Mouse (Mus musculus) CH12.LX (cell line): Measurements from ENCODE around the gene Mrpl51. TPM values are rescaled to one million over a fixed set of nuclear protein-coding genes. Genes with fewer than 3 reads are reported as not detected.

Source experiments
- DNase-seq: peaks from one replicate; pipeline ENCODE4 v3.0.0-alpha.2; 2013; ENCODE audit errors: extremely low read depth
- H3K27ac ChIP-seq: 2 replicates; pipeline ENCODE4 v1.5.1; 2012; ENCODE audit warnings: low read depth, mild to moderate bottlenecking, control low read depth, moderate library complexity; ENCODE audit not compliant: insufficient read depth
- H3K27me3 ChIP-seq: replicated peaks from 2 replicates; pipeline ENCODE3; 2012; ENCODE audit warnings: inconsistent platforms
- H3K36me3 ChIP-seq, 2 experiments: replicated peaks in 1 of 2; 2 replicates each; pipeline versions ENCODE3 to v1.6.1; 2012; ENCODE audit warnings: inconsistent platforms in 1 of 2, low read length in 1 of 2, mild to moderate bottlenecking in 1 of 2, mixed read lengths in 1 of 2, moderate library complexity in 1 of 2; ENCODE audit not compliant: control insufficient read depth in 1 of 2, insufficient read depth in 1 of 2
- H3K4me1 ChIP-seq, 2 experiments: 2 replicates each; pipeline ENCODE4 v1.6.1; 2012; ENCODE audit warnings: inconsistent platforms in 1 of 2, moderate library complexity in 1 of 2; ENCODE audit not compliant: insufficient read depth in 2 of 2, control insufficient read depth in 1 of 2
- H3K4me2 ChIP-seq: 2 replicates; pipeline ENCODE4 v1.6.1; 2012; ENCODE audit warnings: low read depth, mild to moderate bottlenecking, control low read depth; ENCODE audit not compliant: poor library complexity, insufficient read depth, severe bottlenecking
- H3K4me3 ChIP-seq, 3 experiments: fragments of 150-350 bp in 1 of 3; sonication (generic) in 1 of 3; replicated peaks in 1 of 3; 2 replicates each; pipeline versions ENCODE3 to v1.5.1; 2011 to 2012; ENCODE audit warnings: low read depth in 2 of 3, low read length in 2 of 3, mild to moderate bottlenecking in 2 of 3, moderate library complexity in 2 of 3, control low read depth in 1 of 3, improper control_type of control experiment in 1 of 3, inconsistent platforms in 1 of 3, mixed read lengths in 1 of 3; ENCODE audit not compliant: poor library complexity in 1 of 3
- H3K79me2 ChIP-seq: replicated peaks from 2 replicates; pipeline ENCODE4 v1.6.1; 2012; ENCODE audit warnings: mild to moderate bottlenecking, moderate library complexity; ENCODE audit not compliant: control insufficient read depth, poor library complexity, insufficient read depth, severe bottlenecking; ENCODE audit errors: extremely low read depth
- H3K9ac ChIP-seq: 2 replicates; pipeline ENCODE4 v1.6.1; 2012; ENCODE audit warnings: low read depth, mild to moderate bottlenecking, control low read depth, moderate library complexity; ENCODE audit not compliant: insufficient read depth
- H3K9me3 ChIP-seq: replicated peaks from 2 replicates; pipeline ENCODE3; 2012; ENCODE audit warnings: low read length, inconsistent platforms, mixed read lengths
- CHD1 ChIP-seq: IDR thresholded peaks from 2 replicates; pipeline ENCODE4 v1.6.1; 2012; ENCODE audit warnings: low read depth, low read length, improper control_type of control experiment, inconsistent platforms
- MAX ChIP-seq: IDR thresholded peaks from 2 replicates; pipeline ENCODE4 v1.6.1; 2011; ENCODE audit warnings: low read length, improper control_type of control experiment
- NELFE ChIP-seq: IDR thresholded peaks from 2 replicates; pipeline ENCODE4 v1.6.1; 2011; ENCODE audit warnings: low read depth, low read length, improper control_type of control experiment
- USF1 ChIP-seq: IDR thresholded peaks from 2 replicates; pipeline ENCODE4 v1.6.1; 2014; ENCODE audit warnings: low read depth, mild to moderate bottlenecking, inconsistent platforms, low read length, improper control_type of control experiment
- dilution Hi-C: fragments of 300-500 bp; cut with MboI; formaldehyde crosslinking; loops from 2 replicates; pipeline ENCODE4 v1.14.3; 2020; ENCODE audit warnings: low sequenced_read_pairs; ENCODE audit not compliant: extremely low pct_unique_long_range_greater_than_20kb, extremely low pct_ligation_motif_present
- in situ Hi-C: fragments of 300-500 bp; cut with MboI; formaldehyde crosslinking; loops from 3 replicates; pipeline ENCODE4 v1.14.3; 2019; ENCODE audit warnings: low sequenced_read_pairs, low pct_ligation_motif_present, low pct_unique_long_range_greater_than_20kb, mixed read lengths
- polyA plus RNA-seq: library from polyadenylated mRNA; unstranded; fragments of >175 nt; gene quantifications from 2 replicates; pipeline ENCODE4 v1.2.1, GENCODE M21; 2012; ENCODE audit warnings: low read depth; ENCODE audit not compliant: insufficient read length
- total RNA-seq, 2 experiments: library from RNA; depleted of rRNA; stranded (reverse); fragments of 300-350 nt in 1 of 2; fragments of >200 nt in 1 of 2; gene quantifications; 2 replicates each; pipeline ENCODE4 v1.2.3; 2012 to 2014

The Mrpl51 gene
- total and polyA plus RNA-seq, 3 experiments: 120 to 184 (median 161) TPM

DNA sequence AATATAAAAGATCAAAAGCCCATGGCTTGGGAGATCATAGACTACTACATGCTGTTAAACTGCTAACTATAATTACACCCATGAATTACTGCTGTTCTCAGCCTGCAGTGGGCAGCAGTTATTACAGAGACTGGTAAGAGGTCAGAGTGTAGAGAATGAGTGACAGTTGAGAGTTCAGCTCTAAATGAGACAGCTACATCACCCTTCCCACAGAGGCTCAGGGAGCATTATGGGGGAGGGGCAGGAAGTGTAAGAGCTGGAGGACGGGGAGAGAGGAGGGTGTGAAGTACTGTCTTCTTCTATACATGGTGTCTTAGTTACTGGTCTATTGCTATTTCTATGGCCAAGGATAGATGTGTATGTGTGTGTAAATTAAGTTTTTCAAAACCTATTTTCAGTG lies 53.0 kb downstream of the Mrpl51 start:
- Histone ChIP-seq H3K4me2 (no peak overlapping the region), H3K79me2 (no peaks in the 10 kb centered on the region), H3K36me3 (peaks cover 6 to 27% of the 10 kb centered on the region in 2 experiments), H3K4me1 (peaks cover 2 to 3% of the 10 kb centered on the region in 2 experiments; a peak in 3 of 4 replicates), H3K27me3 (no peaks in the 10 kb centered on the region), H3K9ac (no peak overlapping the region), H3K27ac (no peak overlapping the region), H3K4me3 (no peak overlapping the region), H3K9me3 (no peaks in the 10 kb centered on the region)
- TF ChIP-seq CHD1 (no peak), MAX (no peak), USF1 (no peak), NELFE (no peak)
- in situ Hi-C loops: no loop called here
- dilution Hi-C loops: no loop called here
- DNase-seq: no peak

Other genes starting within 250 kb of the Mrpl51 start
- 85.6 and 104 TPM in 2 replicates for gene Cops7a, start 226.3 kb upstream of the Mrpl51 start, total RNA-seq (2012; rRNA removed)
- 62.8 and 73.2 TPM in 2 replicates for gene Cops7a, start 226.3 kb upstream of the Mrpl51 start, total RNA-seq (2014; rRNA removed)
- 98.6 and 114 TPM in 2 replicates for gene Cops7a, start 226.3 kb upstream of the Mrpl51 start, polyA plus RNA-seq
- gene Pianp, start 195.1 kb upstream of the Mrpl51 start, total RNA-seq (2012; rRNA removed): 0.08 TPM in 1 of 2 replicates, not detected in the other
- not detected in 2 replicates for gene Pianp, start 195.1 kb upstream of the Mrpl51 start, total RNA-seq (2014; rRNA removed)
- gene Pianp, start 195.1 kb upstream of the Mrpl51 start, polyA plus RNA-seq: not detected in 2 replicates
- 14.0 and 14.5 TPM in 2 replicates for gene Zfp384, start 182.7 kb upstream of the Mrpl51 start, total RNA-seq (2012; rRNA removed)
- gene Zfp384, start 182.7 kb upstream of the Mrpl51 start, total RNA-seq (2014; rRNA removed): 14.9 and 17.0 TPM in 2 replicates
- 32.0 and 34.4 TPM in 2 replicates for gene Zfp384, start 182.7 kb upstream of the Mrpl51 start, polyA plus RNA-seq
- 23.8 and 27.3 TPM in 2 replicates for gene Ing4, start 152.0 kb upstream of the Mrpl51 start, total RNA-seq (2012; rRNA removed)
- gene Ing4, start 152.0 kb upstream of the Mrpl51 start, total RNA-seq (2014; rRNA removed): 31.3 and 32.2 TPM in 2 replicates
- 21.3 and 25.1 TPM in 2 replicates for gene Ing4, start 152.0 kb upstream of the Mrpl51 start, polyA plus RNA-seq
- 3.1 and 3.3 TPM in 2 replicates for gene Acrbp, start 142.1 kb upstream of the Mrpl51 start, total RNA-seq (2012; rRNA removed)
- 1.1 and 1.7 TPM in 2 replicates for gene Acrbp, start 142.1 kb upstream of the Mrpl51 start, total RNA-seq (2014; rRNA removed)
- 4.0 and 4.9 TPM in 2 replicates for gene Acrbp, start 142.1 kb upstream of the Mrpl51 start, polyA plus RNA-seq
- gene Lpar5, start 123.9 kb upstream of the Mrpl51 start, total RNA-seq (2012; rRNA removed): 4.4 and 4.5 TPM in 2 replicates
- 3.3 and 4.8 TPM in 2 replicates for gene Lpar5, start 123.9 kb upstream of the Mrpl51 start, total RNA-seq (2014; rRNA removed)
- 14.4 and 25.9 TPM in 2 replicates for gene Lpar5, start 123.9 kb upstream of the Mrpl51 start, polyA plus RNA-seq
- 165 and 174 TPM in 2 replicates for gene Chd4, start 95.8 kb upstream of the Mrpl51 start, total RNA-seq (2012; rRNA removed)
- 72.7 and 86.0 TPM in 2 replicates for gene Chd4, start 95.8 kb upstream of the Mrpl51 start, total RNA-seq (2014; rRNA removed)
- gene Chd4, start 95.8 kb upstream of the Mrpl51 start, polyA plus RNA-seq: 200 and 225 TPM in 2 replicates
- 128 and 188 TPM in 2 replicates for gene Nop2, start 59.9 kb upstream of the Mrpl51 start, total RNA-seq (2012; rRNA removed)
- 154 TPM in 2 replicates for gene Nop2, start 59.9 kb upstream of the Mrpl51 start, total RNA-seq (2014; rRNA removed)
- gene Nop2, start 59.9 kb upstream of the Mrpl51 start, polyA plus RNA-seq: 175 and 179 TPM in 2 replicates
- 6.7 and 7.6 TPM in 2 replicates for gene Iffo1, start 46.6 kb upstream of the Mrpl51 start, total RNA-seq (2012; rRNA removed)
- gene Iffo1, start 46.6 kb upstream of the Mrpl51 start, total RNA-seq (2014; rRNA removed): 3.3 and 4.0 TPM in 2 replicates
- gene Iffo1, start 46.6 kb upstream of the Mrpl51 start, polyA plus RNA-seq: 7.0 and 8.2 TPM in 2 replicates
- 2,085 and 2,925 TPM in 2 replicates for gene Gapdh, start 25.3 kb upstream of the Mrpl51 start, total RNA-seq (2012; rRNA removed)
- 1,576 and 2,268 TPM in 2 replicates for gene Gapdh, start 25.3 kb upstream of the Mrpl51 start, total RNA-seq (2014; rRNA removed)
- 2,269 and 2,654 TPM in 2 replicates for gene Gapdh, start 25.3 kb upstream of the Mrpl51 start, polyA plus RNA-seq
- gene Ncapd2, start 100 bp upstream of the Mrpl51 start, total RNA-seq (2012; rRNA removed): 140 and 147 TPM in 2 replicates
- gene Ncapd2, start 100 bp upstream of the Mrpl51 start, total RNA-seq (2014; rRNA removed): 78.3 and 79.6 TPM in 2 replicates
- gene Ncapd2, start 100 bp upstream of the Mrpl51 start, polyA plus RNA-seq: 263 and 301 TPM in 2 replicates
- 2.3 and 3.1 TPM in 2 replicates for gene Vamp1, start 23.8 kb downstream of the Mrpl51 start, total RNA-seq (2012; rRNA removed)
- gene Vamp1, start 23.8 kb downstream of the Mrpl51 start, total RNA-seq (2014; rRNA removed): 1.9 and 2.4 TPM in 2 replicates
- gene Vamp1, start 23.8 kb downstream of the Mrpl51 start, polyA plus RNA-seq: 3.7 and 4.6 TPM in 2 replicates
- gene Tapbpl, start 40.1 kb downstream of the Mrpl51 start, total RNA-seq (2012; rRNA removed): 16.9 and 17.7 TPM in 2 replicates
- 13.7 and 16.7 TPM in 2 replicates for gene Tapbpl, start 40.1 kb downstream of the Mrpl51 start, total RNA-seq (2014; rRNA removed)
- gene Tapbpl, start 40.1 kb downstream of the Mrpl51 start, polyA plus RNA-seq: 19.4 and 20.9 TPM in 2 replicates
- not detected in 2 replicates for gene Cd27, start 45.2 kb downstream of the Mrpl51 start, total RNA-seq (2012; rRNA removed)
- not detected in 2 replicates for gene Cd27, start 45.2 kb downstream of the Mrpl51 start, total RNA-seq (2014; rRNA removed)
- gene Cd27, start 45.2 kb downstream of the Mrpl51 start, polyA plus RNA-seq: 0.54 TPM in 1 of 2 replicates, not detected in the other
- not detected in 2 replicates for gene Tuba3a, start 94.2 kb downstream of the Mrpl51 start, total RNA-seq (2012; rRNA removed)
- not detected in 2 replicates for gene Tuba3a, start 94.2 kb downstream of the Mrpl51 start, total RNA-seq (2014; rRNA removed)
- not detected in 2 replicates for gene Tuba3a, start 94.2 kb downstream of the Mrpl51 start, polyA plus RNA-seq
- gene Ltbr, start 122.1 kb downstream of the Mrpl51 start, total RNA-seq (2012; rRNA removed): not detected in 2 replicates
- gene Ltbr, start 122.1 kb downstream of the Mrpl51 start, total RNA-seq (2014; rRNA removed): not detected in 2 replicates
- gene Ltbr, start 122.1 kb downstream of the Mrpl51 start, polyA plus RNA-seq: not detected in 2 replicates
- not detected in 2 replicates for gene Scnn1a, start 128.9 kb downstream of the Mrpl51 start, total RNA-seq (2012; rRNA removed)
- not detected in 2 replicates for gene Scnn1a, start 128.9 kb downstream of the Mrpl51 start, total RNA-seq (2014; rRNA removed)
- not detected in 2 replicates for gene Scnn1a, start 128.9 kb downstream of the Mrpl51 start, polyA plus RNA-seq
- 0.13 and 0.21 TPM in 2 replicates for gene Tnfrsf1a, start 157.6 kb downstream of the Mrpl51 start, total RNA-seq (2012; rRNA removed)
- not detected in 2 replicates for gene Tnfrsf1a, start 157.6 kb downstream of the Mrpl51 start, total RNA-seq (2014; rRNA removed)
- gene Tnfrsf1a, start 157.6 kb downstream of the Mrpl51 start, polyA plus RNA-seq: not detected in 2 replicates
- gene Plekhg6, start 189.0 kb downstream of the Mrpl51 start, total RNA-seq (2012; rRNA removed): not detected in 2 replicates
- not detected in 2 replicates for gene Plekhg6, start 189.0 kb downstream of the Mrpl51 start, total RNA-seq (2014; rRNA removed)
- not detected in 2 replicates for gene Plekhg6, start 189.0 kb downstream of the Mrpl51 start, polyA plus RNA-seq